Comparison of ENCODE assay signal across 9 mouse cellular contexts in the genomic region with DNA sequence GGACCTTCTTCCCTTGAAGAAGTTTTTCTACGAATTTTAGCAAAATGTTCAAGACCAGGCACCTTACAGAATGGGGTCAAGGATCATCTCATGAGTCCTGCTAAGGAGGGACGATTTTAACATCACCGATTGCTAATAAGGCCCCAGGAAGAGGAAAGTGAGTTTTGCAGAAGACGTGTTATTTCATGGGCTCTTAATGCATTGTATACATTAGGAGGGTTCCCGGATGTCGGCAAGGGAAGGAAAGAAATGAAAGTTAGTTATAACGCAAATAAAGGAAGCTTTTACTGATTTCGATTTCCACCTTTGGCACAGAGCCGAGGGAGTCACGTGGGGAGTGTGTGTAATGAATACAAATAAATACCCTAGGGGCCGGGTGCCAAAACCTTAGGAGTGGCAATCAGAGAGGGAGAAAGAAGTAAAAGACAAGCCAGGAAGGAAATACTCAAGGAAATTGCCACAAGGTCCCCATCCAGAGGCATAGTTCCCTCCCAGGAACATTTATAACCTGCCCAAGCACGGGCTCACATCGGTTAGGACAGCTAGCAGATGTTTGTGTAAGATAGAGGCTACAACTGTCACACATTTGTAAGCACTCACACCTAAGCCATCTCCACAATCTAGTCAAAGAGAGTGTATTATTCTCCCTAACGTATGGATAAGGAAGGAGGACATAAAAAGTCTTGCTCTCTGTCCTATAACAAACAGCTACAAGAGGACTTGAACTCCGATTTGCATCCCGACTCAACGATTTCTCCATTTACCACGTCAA. TPM values are rescaled to one million over a fixed set of nuclear protein-coding genes. Genes with fewer than 3 reads are reported as not detected.
DNase-seq lines count a peak whose midpoint lies in the region; ATAC-seq and TF ChIP-seq lines count a peak whose summit lies in the region.
"Had no signal": no experiment of that assay in that cellular context is flagged by ENCODE, and none has a peak within 500 bp of the region (broad histone marks: within the 10 kb centered on the region; RNA-seq: fewer than 3 reads in every experiment).

No protein-coding gene starts in this region.

- H3K36me3 ChIP-seq in hindbrain, embryonic 16.5 days (ENCODE audit: control insufficient read depth, insufficient read depth, low read length) = no peaks in the 10 kb centered on the region
- no peaks in the 10 kb centered on the region for H3K36me3 ChIP-seq in hindbrain, embryonic 13.5 days
- no peaks in the 10 kb centered on the region for H3K36me3 ChIP-seq in intestine, embryonic 15.5 days
- H3K36me3 ChIP-seq: neural tube, embryonic 13.5 days had no signal

- WGBS in hindbrain, embryonic 16.5 days = 72% methylated on average over 18 of the region's 18 CpGs
- WGBS in hindbrain, embryonic 13.5 days = 77% methylated on average over 18 of the region's 18 CpGs
- WGBS in intestine, embryonic 15.5 days = 51% methylated on average over 18 of the region's 18 CpGs

- no peak for TF ChIP-seq POLR2A in brain, embryonic 14.5 days (IDR thresholded peaks at IDR 0.05; ENCODE audit: borderline replicate concordance, extremely low read depth, insufficient read depth, insufficient read length, poor library complexity, severe bottlenecking)

- no peaks in the 10 kb centered on the region for H3K9me3 ChIP-seq in hindbrain, embryonic 16.5 days (ENCODE audit: control insufficient read depth, low read length)
- no peaks in the 10 kb centered on the region for H3K9me3 ChIP-seq in hindbrain, embryonic 13.5 days
- H3K9me3 ChIP-seq in intestine, embryonic 15.5 days = no peaks in the 10 kb centered on the region
- H3K9me3 ChIP-seq: neural tube, embryonic 13.5 days had no signal

- H3K4me2 ChIP-seq in hindbrain, embryonic 16.5 days (ENCODE audit: low read length) = peak overlapping the region; percentile 17; the same call in 1 of the 2 replicates
- no peak overlapping the region for H3K4me2 ChIP-seq in hindbrain, embryonic 13.5 days
- peak overlapping the region; percentile 15 for H3K4me2 ChIP-seq in intestine, embryonic 15.5 days (replicated peaks)
- H3K4me2 ChIP-seq: neural tube, embryonic 13.5 days had no signal

- no peak overlapping the region for H3K27ac ChIP-seq in hindbrain, embryonic 16.5 days (ENCODE audit: low read depth, low read length)
- H3K27ac ChIP-seq in hindbrain, embryonic 13.5 days = no peak overlapping the region
- H3K27ac ChIP-seq in intestine, embryonic 15.5 days = no peak overlapping the region
- H3K27ac ChIP-seq: neural tube, embryonic 13.5 days had no signal

- H3K9ac ChIP-seq in hindbrain, embryonic 16.5 days (ENCODE audit: low read depth, low read length) = no peak overlapping the region
- no peak overlapping the region for H3K9ac ChIP-seq in hindbrain, embryonic 13.5 days
- no peak overlapping the region for H3K9ac ChIP-seq in intestine, embryonic 15.5 days
- H3K9ac ChIP-seq: neural tube, embryonic 13.5 days had no signal

- peak; percentile 83 for DNase-seq in brain, embryonic 14.5 days (ENCODE audit: low read depth)
- DNase-seq in lung, adult 18-20 months = peak; percentile 78 to 82
- no peak for DNase-seq in spleen, adult 18-20 months
- DNase-seq in T-cell, adult 2 months (ENCODE audit: low spot score) = no peak
- DNase-seq in spleen, postnatal 4 days (ENCODE audit: low spot score in 2 of 2) = no peak

- H3K4me1 ChIP-seq in hindbrain, embryonic 16.5 days (ENCODE audit: control insufficient read depth, insufficient read depth, low read depth, low read length) = no peaks in the 10 kb centered on the region
- H3K4me1 ChIP-seq in hindbrain, embryonic 13.5 days (replicated peaks) = peaks cover 10% of the 10 kb centered on the region; the same call in 1 of the 2 replicates
- no peaks in the 10 kb centered on the region for H3K4me1 ChIP-seq in intestine, embryonic 15.5 days (replicated peaks)

- no peak for TF ChIP-seq CTCF in brain, embryonic 14.5 days (IDR thresholded peaks at IDR 0.05; ENCODE audit: borderline replicate concordance, extremely low read depth, insufficient read depth, insufficient read length)

- H3K27me3 ChIP-seq in hindbrain, embryonic 16.5 days (replicated peaks; ENCODE audit: control insufficient read depth, insufficient read depth, low read length) = no peaks in the 10 kb centered on the region
- no peaks in the 10 kb centered on the region for H3K27me3 ChIP-seq in hindbrain, embryonic 13.5 days
- no peaks in the 10 kb centered on the region for H3K27me3 ChIP-seq in intestine, embryonic 15.5 days (replicated peaks)
- H3K27me3 ChIP-seq: neural tube, embryonic 13.5 days had no signal

- no peak for ATAC-seq in hindbrain, embryonic 16.5 days
- ATAC-seq in hindbrain, embryonic 13.5 days (ENCODE audit: low FRiP score) = no peak
- ATAC-seq in intestine, embryonic 15.5 days = peak; percentile 31; the same call in 1 of the 2 replicates

- no peak overlapping the region for H3K4me3 ChIP-seq in hindbrain, embryonic 16.5 days (ENCODE audit: low read length)
- no peak overlapping the region for H3K4me3 ChIP-seq in hindbrain, embryonic 13.5 days
- no peak overlapping the region for H3K4me3 ChIP-seq in intestine, embryonic 15.5 days (replicated peaks)
- H3K4me3 ChIP-seq: neural tube, embryonic 13.5 days had no signal

RNA-seq across cellular contexts. Expression of gene Vldlr, which starts 35.7 kb away (rescaled TPM):
- polyA plus RNA-seq in hindbrain, embryonic 16.5 days (2015; fragmentation: Nextera tagmentation; extraction: Ambion mirVana) = 30.3 and 32.7 TPM in 2 replicates
- 20.2 and 23.7 TPM in 2 replicates for polyA plus RNA-seq in hindbrain, embryonic 13.5 days (2015; fragmentation: Nextera tagmentation; extraction: Ambion mirVana)
- polyA plus RNA-seq in brain, embryonic 14.5 days (2012; rRNA removed) = 26.5 and 29.5 TPM in 2 replicates
- polyA plus RNA-seq in intestine, embryonic 15.5 days (2015; fragmentation: Nextera tagmentation; extraction: Ambion mirVana) = 5.9 and 6.7 TPM in 2 replicates

Comparison
In these comparisons a context has a peak if more than half of its experiments do, and no peak if none do; other contexts are left out.
1. DNase-seq: peak in brain, embryonic 14.5 days (single experiment) and lung, adult 18-20 months (2 of 2); none in spleen, adult 18-20 months (0 of 2), T-cell, adult 2 months (single experiment) and spleen, postnatal 4 days (0 of 2).